Mouse (Mus musculus) forebrain, embryonic 15.5 days (tissue): ENCODE measurements around the gene Ptpra. TPM values are rescaled to one million over a fixed set of nuclear protein-coding genes. Genes with fewer than 3 reads are reported as not detected.
"Not testable (repeated sequence)": the region's sequence is repeated elsewhere in the genome, so short reads cannot be mapped to it uniquely, and the experiment has no call there.

Source experiments
- ATAC-seq: fragments of 200-750 bp; cut with Nextera tagmentation; replicated peaks from 2 replicates; pipeline ENCODE4 v1.8.0; 2017; ENCODE audit warnings: mild to moderate bottlenecking, moderate TSS enrichment, moderate library complexity
- H3K27ac ChIP-seq: fragments of 300-500 bp; sonication (generic); replicated peaks from 2 replicates; pipeline ENCODE4 v1.5.1; 2015; ENCODE audit warnings: mild to moderate bottlenecking, inconsistent platforms
- H3K27me3 ChIP-seq: fragments of 300-500 bp; sonication (generic); 2 replicates; pipeline ENCODE4 v1.6.1; 2015; ENCODE audit warnings: inconsistent platforms
- H3K36me3 ChIP-seq: fragments of 300-500 bp; sonication (generic); 2 replicates; pipeline ENCODE4 v1.6.1; 2015; ENCODE audit warnings: mild to moderate bottlenecking, inconsistent platforms
- H3K4me1 ChIP-seq: fragments of 300-500 bp; sonication (generic); 2 replicates; pipeline ENCODE4 v1.6.1; 2015; ENCODE audit warnings: inconsistent platforms
- H3K4me2 ChIP-seq: fragments of 300-500 bp; sonication (generic); replicated peaks from 2 replicates; pipeline ENCODE4 v1.6.1; 2015; ENCODE audit warnings: mild to moderate bottlenecking, inconsistent platforms
- H3K4me3 ChIP-seq: fragments of 300-500 bp; sonication (generic); 2 replicates; pipeline ENCODE4 v1.5.1; 2015; ENCODE audit warnings: mild to moderate bottlenecking, inconsistent platforms
- H3K9ac ChIP-seq: fragments of 300-500 bp; sonication (generic); replicated peaks from 2 replicates; pipeline ENCODE4 v1.6.1; 2015; ENCODE audit warnings: mild to moderate bottlenecking, inconsistent platforms
- H3K9me3 ChIP-seq: fragments of 300-500 bp; sonication (generic); 2 replicates; pipeline ENCODE4 v1.6.1; 2016; ENCODE audit warnings: inconsistent platforms
- WGBS: fragments of 180-500 bp; shearing (Covaris S2); methylation state at CpG from one replicate; pipeline ENCODE4 v1.1.7; 2015; ENCODE audit warnings: mixed read lengths; 5-methylcytosine and 5-hydroxymethylcytosine counted together
- polyA plus RNA-seq: library from polyadenylated mRNA; unstranded; fragments of >200 nt; fragmentation: Nextera tagmentation; extraction: Ambion mirVana; gene quantifications from 2 replicates; pipeline ENCODE4 v1.2.1, GENCODE M21; 2015

Ptpra gene
- polyA plus RNA-seq, 1 experiment from 2014 or later = 160 TPM

DNA sequence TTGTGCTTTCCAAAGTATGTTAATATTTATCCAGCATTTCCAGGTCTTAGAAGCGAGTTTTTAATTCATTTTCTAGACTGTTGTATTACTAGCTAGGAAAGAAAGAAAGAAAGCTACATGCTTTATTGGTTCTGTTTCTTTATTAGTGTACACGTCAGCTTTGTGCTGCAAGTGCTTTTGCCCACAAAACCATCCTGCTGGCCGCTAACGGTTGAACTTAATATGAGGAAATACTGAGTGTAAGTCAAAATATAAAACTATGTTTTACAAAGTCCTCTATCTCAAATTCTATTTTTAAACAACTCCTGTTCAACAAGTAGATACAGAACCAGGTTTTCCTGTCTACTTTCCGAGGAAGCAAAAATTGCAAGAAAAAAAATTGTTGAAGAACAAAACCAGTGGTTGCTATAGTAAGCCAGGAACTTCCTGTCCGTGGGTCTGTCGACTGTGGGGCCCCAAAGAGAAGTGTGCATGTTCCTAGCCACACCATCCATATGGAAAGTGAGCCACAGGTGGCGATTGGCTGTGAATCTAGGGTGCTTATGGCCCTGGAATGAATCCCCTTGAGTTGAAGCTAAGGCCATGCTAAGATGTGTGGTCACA, 22.9 kb downstream of the Ptpra start:
- Histone ChIP-seq H3K9ac (no peak overlapping the region), H3K9me3 (no peaks in the 10 kb centered on the region), H3K27me3 (no peaks in the 10 kb centered on the region), H3K4me1 (peaks cover 35% of the 10 kb centered on the region), H3K4me3 (no peak overlapping the region), H3K4me2 (no peak overlapping the region), H3K36me3 (no peaks in the 10 kb centered on the region), H3K27ac (no peak overlapping the region)
- WGBS = 76% methylated on average over 8 of the region's 8 CpGs
- ATAC-seq = no peak

DNA sequence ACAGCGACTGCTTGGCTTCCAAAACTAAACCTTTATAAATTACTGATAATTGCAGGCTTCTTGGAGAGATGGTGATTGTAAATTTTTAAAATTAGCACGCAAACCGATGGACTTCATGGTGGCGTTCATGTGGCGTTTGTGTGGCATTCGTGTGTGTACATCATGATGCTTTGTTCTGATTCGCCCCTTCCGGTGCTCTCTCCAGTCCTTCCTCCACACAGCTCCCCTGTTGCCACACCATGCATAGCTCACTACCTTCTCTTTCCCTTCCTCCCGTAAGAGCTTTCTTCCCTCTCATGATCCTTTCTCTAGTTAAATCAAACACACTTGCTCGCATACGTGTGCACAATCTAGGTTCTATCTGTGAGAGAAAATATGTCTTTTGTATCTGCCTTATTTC, 25.7 kb downstream of the Ptpra start:
- 93% methylated on average over 11 of the region's 11 CpGs for WGBS
- H3K9ac ChIP-seq = no peak overlapping the region
- ATAC-seq = no peak

DNA sequence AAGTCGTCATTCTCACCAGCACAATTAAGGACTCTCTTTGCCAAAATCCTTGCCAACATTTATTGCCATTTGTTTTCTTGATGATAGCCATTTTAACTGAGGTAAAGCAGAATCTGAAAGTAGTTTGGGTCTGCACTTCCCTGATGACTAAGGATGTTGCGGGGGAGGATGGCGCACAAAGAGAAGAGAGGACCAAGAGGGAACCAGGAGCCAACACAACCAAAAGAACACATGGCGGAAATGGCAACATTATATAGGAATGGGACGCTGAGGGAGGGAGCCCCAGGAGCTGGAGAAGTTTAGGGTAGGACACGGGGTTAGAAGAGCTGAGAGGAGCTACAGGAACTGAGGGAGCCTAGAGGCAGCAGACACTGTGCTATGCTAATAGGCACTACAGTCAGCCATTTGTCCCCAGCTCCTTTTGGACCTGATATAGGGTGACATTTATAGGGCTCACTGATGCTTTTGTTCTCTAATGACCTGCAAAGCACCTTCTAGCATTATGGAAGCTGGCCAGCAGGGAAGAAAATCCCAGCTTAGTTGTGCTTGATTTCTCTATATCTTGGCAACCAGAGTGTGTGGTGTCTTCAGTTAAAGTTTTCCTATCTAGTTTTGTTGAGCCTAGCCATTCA, 26.7 kb downstream of the Ptpra start:
- H3K9ac ChIP-seq = no peak overlapping the region
- no peak overlapping the region for H3K27ac ChIP-seq
- peaks cover 10% of the 10 kb centered on the region for H3K4me1 ChIP-seq
- H3K4me2 ChIP-seq = no peak overlapping the region
- ATAC-seq = no peak
- H3K4me3 ChIP-seq = no peak overlapping the region
- no peaks in the 10 kb centered on the region for H3K36me3 ChIP-seq
- peaks cover 3% of the 10 kb centered on the region; the same call in 1 of the 2 replicates for H3K9me3 ChIP-seq
- H3K27me3 ChIP-seq = no peaks in the 10 kb centered on the region
- 69% methylated on average over 6 of the region's 6 CpGs for WGBS

More for the DNA sequence above, 25.7 kb downstream of the Ptpra start:
- no peak overlapping the region for H3K4me3 ChIP-seq
- H3K27ac ChIP-seq = no peak overlapping the region
- H3K27me3 ChIP-seq = no peaks in the 10 kb centered on the region
- H3K9me3 ChIP-seq = peaks cover 3% of the 10 kb centered on the region; the same call in 1 of the 2 replicates
- no peaks in the 10 kb centered on the region for H3K36me3 ChIP-seq
- H3K4me1 ChIP-seq = peaks cover 10% of the 10 kb centered on the region
- no peak overlapping the region for H3K4me2 ChIP-seq

- Histone ChIP-seq H3K36me3 (no peaks in the 10 kb centered on the region), H3K9ac (no peak overlapping the region), H3K27ac (0 out of 2 replicates have a peak overlapping the region, but pooled peaks have one; percentile 2), H3K27me3 (no peaks in the 10 kb centered on the region), H3K4me3 (no peak overlapping the region), H3K4me1 (0 out of 2 replicates have a peak, but pooled peaks cover 5% of the 10 kb centered on the region), H3K4me2 (no peak overlapping the region), H3K9me3 (peaks cover 3% of the 10 kb centered on the region; the same call in 1 of the 2 replicates)
- no peak for ATAC-seq
- WGBS = 96% methylated on average over 4 of the region's 4 CpGs
Observed at GRCm38 (mm10) chr2:130482177-130482576, 32.1 kb downstream of the Ptpra start.

DNA sequence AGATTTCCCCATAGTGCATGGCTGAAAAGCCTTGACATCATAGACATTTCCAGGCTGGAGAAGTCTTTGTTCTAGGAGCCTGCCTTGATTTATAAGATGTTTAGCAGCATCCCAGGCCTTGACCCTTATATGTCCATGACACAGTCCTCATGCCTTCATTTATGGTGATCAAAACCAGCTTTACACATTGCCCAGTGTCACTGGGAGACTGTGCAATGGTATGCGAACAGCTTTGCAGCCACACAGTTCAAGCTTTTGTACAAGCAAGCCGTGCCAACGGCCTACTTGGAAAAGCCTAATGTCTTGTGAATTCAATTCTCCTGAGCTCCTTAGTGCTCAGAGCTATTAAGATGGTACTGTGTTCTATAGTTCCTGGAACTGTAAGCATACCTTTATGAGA, 32.6 kb downstream of the Ptpra start:
- Histone ChIP-seq H3K9ac (no peak overlapping the region), H3K4me2 (no peak overlapping the region), H3K4me1 (0 out of 2 replicates have a peak, but pooled peaks cover 5% of the 10 kb centered on the region), H3K4me3 (no peak overlapping the region), H3K27ac (peak overlapping the region; percentile 2; the same call in 1 of the 2 replicates), H3K9me3 (peaks cover 3% of the 10 kb centered on the region; the same call in 1 of the 2 replicates), H3K27me3 (no peaks in the 10 kb centered on the region), H3K36me3 (no peaks in the 10 kb centered on the region)
- ATAC-seq = 0 out of 2 replicates have a peak, but pooled peaks have one; percentile 16
- WGBS = 44% methylated on average over 3 of the region's 3 CpGs

DNA sequence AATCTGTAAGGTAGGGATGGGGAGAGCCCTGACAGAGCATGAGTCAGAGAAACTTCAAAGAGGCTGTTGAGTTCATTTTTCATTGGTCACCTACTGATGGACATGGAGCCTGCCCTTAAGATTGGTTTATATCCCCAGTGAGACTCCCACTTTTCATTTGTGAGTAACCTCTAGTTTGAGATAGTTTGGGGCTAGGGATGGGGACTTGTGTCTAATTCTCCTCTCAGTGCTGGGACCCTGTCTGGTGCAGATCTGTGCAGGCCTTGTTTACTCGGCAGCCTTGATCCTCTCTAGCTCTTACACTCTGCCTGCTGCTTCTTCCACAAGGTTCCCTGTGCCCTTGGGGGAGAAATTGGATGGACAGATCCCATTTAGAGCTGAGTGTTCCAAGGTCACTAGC, 34.1 kb downstream of the Ptpra start:
- no peaks in the 10 kb centered on the region for H3K36me3 ChIP-seq
- WGBS = 91% methylated on average over 1 of the region's 1 CpGs
- no peak overlapping the region for H3K27ac ChIP-seq
- no peak for ATAC-seq
- H3K4me1 ChIP-seq = peaks cover 8% of the 10 kb centered on the region; the same call in 1 of the 2 replicates
- no peak overlapping the region for H3K4me3 ChIP-seq
- peaks cover 3% of the 10 kb centered on the region; the same call in 1 of the 2 replicates for H3K9me3 ChIP-seq
- no peak overlapping the region for H3K4me2 ChIP-seq
- H3K27me3 ChIP-seq = no peaks in the 10 kb centered on the region
- H3K9ac ChIP-seq = no peak overlapping the region

- no peaks in the 10 kb centered on the region for H3K9me3 ChIP-seq
- 46% methylated on average over 2 of the region's 2 CpGs for WGBS
- ATAC-seq = no peak
- H3K4me1 ChIP-seq = peaks cover 9% of the 10 kb centered on the region
- no peak overlapping the region; the same call in 1 of the 2 replicates for H3K27ac ChIP-seq
- no peaks in the 10 kb centered on the region for H3K27me3 ChIP-seq
- no peak overlapping the region for H3K4me3 ChIP-seq
- H3K4me2 ChIP-seq = no peak overlapping the region
- H3K9ac ChIP-seq = no peak overlapping the region
- no peaks in the 10 kb centered on the region for H3K36me3 ChIP-seq
Observed at GRCm38 (mm10) chr2:130488002-130488401, 37.9 kb downstream of the Ptpra start.

DNA sequence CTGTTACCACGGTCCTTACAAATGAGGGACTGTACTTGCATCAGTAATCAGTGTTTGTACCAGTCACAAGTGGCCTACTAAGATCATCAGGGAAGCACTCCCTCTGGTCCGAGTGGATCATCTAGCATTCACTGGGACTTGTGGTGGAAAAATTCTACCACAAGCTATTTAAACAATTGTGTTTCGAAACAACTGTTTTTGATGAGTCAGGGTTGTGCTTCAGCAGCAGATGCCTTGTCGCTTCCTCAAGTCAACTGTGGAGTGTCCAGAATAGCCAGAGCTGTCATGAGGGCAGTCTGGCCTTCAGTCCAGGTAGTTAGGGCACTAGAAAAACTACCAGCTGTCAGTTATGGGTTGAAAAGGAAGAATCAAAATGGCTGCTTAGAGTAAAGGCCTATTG, 38.5 kb downstream of the Ptpra start:
- Histone ChIP-seq H3K4me3 (no peak overlapping the region), H3K9me3 (no peaks in the 10 kb centered on the region), H3K27me3 (no peaks in the 10 kb centered on the region), H3K27ac (no peak overlapping the region; the same call in 1 of the 2 replicates), H3K9ac (no peak overlapping the region), H3K4me2 (no peak overlapping the region), H3K4me1 (peaks cover 9% of the 10 kb centered on the region), H3K36me3 (no peaks in the 10 kb centered on the region)
- WGBS = 89% methylated on average over 4 of the region's 4 CpGs
- ATAC-seq = no peak

- peak; percentile 59; the same call in 1 of the 2 replicates for ATAC-seq
- WGBS = 12% methylated on average over 4 of the region's 4 CpGs
- H3K9me3 ChIP-seq = no peaks in the 10 kb centered on the region
- no peak overlapping the region for H3K4me3 ChIP-seq
- no peak overlapping the region for H3K4me2 ChIP-seq
- no peak overlapping the region for H3K9ac ChIP-seq
- H3K36me3 ChIP-seq = no peaks in the 10 kb centered on the region
- peaks cover 18% of the 10 kb centered on the region for H3K4me1 ChIP-seq
- peak overlapping the region; percentile 66 for H3K27ac ChIP-seq
- no peaks in the 10 kb centered on the region for H3K27me3 ChIP-seq
Observed at GRCm38 (mm10) chr2:130491162-130491561, 41.1 kb downstream of the Ptpra start.

GRCm38 (mm10) chr2:130491587-130491986, 41.5 kb downstream of the Ptpra start:
- no peaks in the 10 kb centered on the region for H3K27me3 ChIP-seq
- no peak overlapping the region for H3K4me3 ChIP-seq
- H3K4me2 ChIP-seq = no peak overlapping the region
- ATAC-seq = peak; percentile 89
- WGBS = 2% methylated on average over 7 of the region's 7 CpGs
- no peaks in the 10 kb centered on the region for H3K9me3 ChIP-seq
- no peaks in the 10 kb centered on the region for H3K36me3 ChIP-seq
- H3K27ac ChIP-seq = peak overlapping the region; percentile 66
- no peak overlapping the region for H3K9ac ChIP-seq
- H3K4me1 ChIP-seq = peaks cover 21% of the 10 kb centered on the region

- not testable (repeated sequence) for H3K36me3 ChIP-seq, ATAC-seq, H3K9me3 ChIP-seq, H3K4me2 ChIP-seq, H3K9ac ChIP-seq, H3K4me3 ChIP-seq, H3K27me3 ChIP-seq
- Histone ChIP-seq H3K27ac (peak overlapping the region; percentile 46; the same call in 1 of the 2 replicates), H3K4me1 (peaks cover 23% of the 10 kb centered on the region)
- WGBS = 84% methylated on average over 4 of the region's 4 CpGs
Observed at GRCm38 (mm10) chr2:130495114-130495513, 45.0 kb downstream of the Ptpra start.

- H3K9me3 ChIP-seq = no peaks in the 10 kb centered on the region
- peak overlapping the region; percentile 46 for H3K27ac ChIP-seq
- ATAC-seq = peak; percentile 72
- no peaks in the 10 kb centered on the region for H3K36me3 ChIP-seq
- no peak overlapping the region for H3K4me3 ChIP-seq
- H3K4me1 ChIP-seq = peaks cover 23% of the 10 kb centered on the region
- H3K4me2 ChIP-seq = no peak overlapping the region
- WGBS = 11% methylated on average over 6 of the region's 6 CpGs
- no peak overlapping the region for H3K9ac ChIP-seq
- H3K27me3 ChIP-seq = no peaks in the 10 kb centered on the region
Observed at GRCm38 (mm10) chr2:130496037-130496436, 46.0 kb downstream of the Ptpra start.
